Mouse (Mus musculus): ENCODE data around the gene Stk25. TPM values are rescaled to one million over a fixed set of nuclear protein-coding genes. Genes with fewer than 3 reads are reported as not detected.

Gene Stk25
- polyA plus RNA-seq (2015; fragmentation: Nextera tagmentation; extraction: Ambion mirVana): 66.7 and 78.0 TPM in 2 replicates

DNA sequence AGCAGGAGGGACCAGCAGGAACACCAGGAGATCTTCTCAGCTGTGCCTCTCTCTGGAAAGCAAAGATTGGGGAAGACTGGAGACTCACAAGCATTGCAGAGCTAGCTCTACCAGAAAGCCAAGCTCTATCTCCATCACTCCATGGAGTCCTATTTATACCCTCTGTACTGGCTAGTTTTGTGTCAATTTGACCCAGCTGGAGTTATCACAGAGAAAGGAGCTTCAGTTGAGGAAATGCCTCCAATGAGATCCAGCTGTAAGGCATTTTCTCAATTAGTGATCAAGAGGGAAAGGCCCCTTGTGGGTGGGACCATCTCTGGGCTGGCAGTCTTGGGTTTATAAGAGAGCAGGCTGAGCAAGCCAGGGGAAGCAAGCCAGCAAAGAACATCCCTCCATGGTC, at the start of gene Stk25:
Gene Stk25 (minus strand): TSS at position 101 of the 400 bp plus-strand sequence.

DNA sequence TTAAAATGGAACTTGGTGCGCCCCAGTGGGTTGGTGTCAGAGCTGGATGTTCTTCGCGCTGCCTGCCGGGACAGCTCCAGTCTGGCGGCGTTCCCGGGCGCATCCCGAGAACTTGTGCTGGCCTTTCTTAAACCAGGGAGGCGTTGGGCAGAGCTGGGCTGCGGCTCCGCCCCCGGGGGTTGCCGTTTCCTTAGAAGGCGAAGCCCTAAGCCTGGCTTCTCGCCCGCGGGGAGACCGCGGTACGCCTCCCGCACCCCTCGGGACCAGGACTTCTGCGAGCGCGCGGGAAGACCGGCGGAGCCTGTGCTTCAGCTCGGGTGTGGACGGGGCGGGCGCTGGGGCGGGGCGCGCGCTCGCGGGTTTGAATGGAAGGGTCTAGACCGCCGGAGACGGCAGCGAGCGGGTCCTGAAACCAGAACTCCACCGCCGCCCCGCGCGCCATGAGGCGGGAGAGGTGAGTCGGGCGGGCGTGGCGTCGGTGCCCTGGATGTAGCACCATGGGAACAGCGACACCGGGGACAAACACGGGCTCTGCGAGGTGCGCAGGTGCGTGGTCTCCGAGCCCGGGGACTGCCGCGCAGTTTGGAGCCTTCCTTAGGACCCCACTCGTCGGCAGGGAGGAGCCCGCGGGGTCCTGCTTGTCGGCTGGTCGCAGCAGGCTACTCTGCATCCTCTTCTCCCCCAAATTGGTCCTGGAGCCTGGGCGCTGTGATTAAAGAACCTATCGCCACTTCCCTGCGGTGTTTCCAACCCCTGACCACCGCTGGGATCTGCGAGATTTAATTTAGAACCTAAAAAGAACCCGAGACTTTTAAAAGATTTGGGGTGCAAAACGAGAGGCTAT, 27.2 kb upstream of the Stk25 start, which contains the start of gene Bok:
Gene Bok (plus strand): TSS at position 260 of the 844 bp plus-strand sequence.

Other genes with a start within 250 kb of the Stk25 start
- 71.1 and 74.5 TPM in 2 replicates for gene Hdlbp, start 179.8 kb downstream of the Stk25 start, polyA plus RNA-seq (2015; fragmentation: Nextera tagmentation; extraction: Ambion mirVana)
- gene Farp2, start 146.6 kb downstream of the Stk25 start, polyA plus RNA-seq (2015; fragmentation: Nextera tagmentation; extraction: Ambion mirVana): 0.64 and 1.1 TPM in 2 replicates
- 22.8 and 24.3 TPM in 2 replicates for gene Bok, start 27.0 kb upstream of the Stk25 start, polyA plus RNA-seq (2015; fragmentation: Nextera tagmentation; extraction: Ambion mirVana)
- gene Atg4b, start 92.8 kb upstream of the Stk25 start, polyA plus RNA-seq (2015; fragmentation: Nextera tagmentation; extraction: Ambion mirVana): 77.8 and 96.4 TPM in 2 replicates
- gene Thap4, start 96.2 kb upstream of the Stk25 start, polyA plus RNA-seq (2015; fragmentation: Nextera tagmentation; extraction: Ambion mirVana): 19.3 and 19.6 TPM in 2 replicates
- gene Dtymk, start 143.3 kb upstream of the Stk25 start, polyA plus RNA-seq (2015; fragmentation: Nextera tagmentation; extraction: Ambion mirVana): 214 and 231 TPM in 2 replicates
- 11.7 and 12.3 TPM in 2 replicates for gene Ing5, start 145.3 kb upstream of the Stk25 start, polyA plus RNA-seq (2015; fragmentation: Nextera tagmentation; extraction: Ambion mirVana)
- 7.0 and 7.8 TPM in 2 replicates for gene D2hgdh, start 166.2 kb upstream of the Stk25 start, polyA plus RNA-seq (2015; fragmentation: Nextera tagmentation; extraction: Ambion mirVana)
- gene Gal3st2, start 202.6 kb upstream of the Stk25 start, polyA plus RNA-seq (2015; fragmentation: Nextera tagmentation; extraction: Ambion mirVana): not detected in 2 replicates

All from spleen, postnatal 0 days (tissue).